Mouse (Mus musculus): ENCODE results near the gene Fer1l4. TPM values are rescaled to one million over a fixed set of nuclear protein-coding genes. Genes with fewer than 3 reads are reported as not detected.
A peak's percentile ranks its signal among the peaks of the same experiment; 100 is the strongest.

Gene Fer1l4
- polyA plus RNA-seq, 1 experiment from 2014 or later, result 0.03 TPM

DNA sequence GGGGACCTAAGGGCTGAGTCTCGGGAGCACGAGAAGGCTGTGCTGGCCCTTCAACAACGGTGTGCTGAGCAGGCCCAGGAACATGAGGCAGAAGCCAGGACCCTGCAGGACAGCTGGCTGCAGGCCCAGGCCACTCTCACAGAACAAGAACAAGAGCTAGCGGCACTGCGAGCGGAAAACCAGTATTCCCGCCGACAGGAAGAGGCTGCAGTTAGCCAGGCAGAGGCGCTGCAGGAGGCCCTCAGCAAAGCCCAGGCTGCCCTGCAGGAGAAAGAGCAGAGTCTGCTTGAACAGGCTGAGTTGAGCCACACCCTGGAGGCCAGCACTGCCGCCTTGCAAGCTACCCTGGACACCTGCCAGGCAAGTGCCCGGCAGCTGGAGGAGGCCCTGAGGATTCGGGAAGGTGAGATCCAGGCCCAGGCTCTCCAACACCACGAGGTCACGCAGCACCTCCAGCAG is 60.9 kb downstream of the Fer1l4 start:
- H3K36me3 ChIP-seq, result peaks cover 66% of the 10 kb centered on the region
- no peaks in the 10 kb centered on the region for H3K4me1 ChIP-seq (replicated peaks)
- H3K9ac ChIP-seq, result no peak overlapping the region
- ATAC-seq, result peak; percentile 92
- H3K27me3 ChIP-seq (replicated peaks), result no peaks in the 10 kb centered on the region
- 80% methylated on average over 14 of the region's 14 CpGs for WGBS
- no peak overlapping the region for H3K4me2 ChIP-seq (replicated peaks)
- H3K9me3 ChIP-seq, result no peaks in the 10 kb centered on the region
- H3K27ac ChIP-seq, result peak overlapping the region; percentile 58; the same call in 1 of the 2 replicates
- no peak overlapping the region for H3K4me3 ChIP-seq (replicated peaks)

DNA sequence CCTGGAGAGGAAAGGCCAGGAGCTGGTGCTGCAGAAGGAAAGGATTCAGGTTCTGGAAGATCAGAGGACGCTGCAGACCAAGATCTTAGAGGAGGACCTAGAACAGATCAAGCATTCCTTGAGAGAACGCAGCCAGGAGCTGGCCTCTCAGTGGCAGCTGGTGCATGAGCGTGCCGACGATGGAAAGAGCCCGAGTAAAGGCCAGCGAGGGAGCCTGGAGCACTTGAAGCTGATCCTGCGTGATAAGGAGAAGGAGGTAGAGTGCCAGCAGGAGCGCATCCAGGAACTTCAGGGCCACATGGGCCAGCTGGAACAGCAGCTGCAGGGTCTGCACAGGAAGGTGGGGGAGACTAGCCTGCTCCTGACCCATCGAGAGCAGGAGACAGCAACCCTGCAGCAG is 61.6 kb downstream of the Fer1l4 start:
- H3K4me2 ChIP-seq (replicated peaks), result no peak overlapping the region
- no peaks in the 10 kb centered on the region for H3K27me3 ChIP-seq (replicated peaks)
- WGBS, result 92% methylated on average over 10 of the region's 10 CpGs
- no peaks in the 10 kb centered on the region for H3K9me3 ChIP-seq
- no peak overlapping the region for H3K4me3 ChIP-seq (replicated peaks)
- H3K36me3 ChIP-seq, result peaks cover 58% of the 10 kb centered on the region
- H3K9ac ChIP-seq, result no peak overlapping the region
- ATAC-seq, result no peak
- no peaks in the 10 kb centered on the region for H3K4me1 ChIP-seq (replicated peaks)
- H3K27ac ChIP-seq, result 0 out of 2 replicates have a peak overlapping the region, but pooled peaks have one; percentile 58

GRCm38 (mm10) chr2:155989085-155989484 is 63.7 kb downstream of the Fer1l4 start:
- 49% methylated on average over 4 of the region's 4 CpGs for WGBS
- H3K27ac ChIP-seq, result no peak overlapping the region

DNA sequence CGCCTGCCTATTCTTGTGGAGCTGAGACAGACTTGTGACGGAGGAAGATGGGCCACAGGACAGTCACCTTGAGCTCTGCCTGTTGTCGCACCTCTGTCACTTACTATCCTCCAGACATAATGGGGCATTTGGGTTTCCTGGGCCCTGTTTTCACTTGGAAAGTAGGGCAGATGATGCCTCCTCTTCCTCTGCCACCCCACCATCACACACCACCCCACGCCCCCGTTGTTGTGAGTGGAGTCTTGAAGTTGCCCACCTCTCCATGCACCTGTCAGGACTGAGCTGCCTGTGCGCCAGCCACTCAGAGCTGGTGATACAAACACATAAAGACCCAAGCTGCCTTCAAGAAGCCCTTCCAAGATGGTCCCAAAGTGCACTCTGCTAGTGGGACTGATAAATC is 65.6 kb downstream of the Fer1l4 start:
- WGBS, result 93% methylated on average over 6 of the region's 6 CpGs
- peaks cover 48% of the 10 kb centered on the region for H3K36me3 ChIP-seq
- ATAC-seq, result no peak
- H3K9me3 ChIP-seq, result no peaks in the 10 kb centered on the region
- H3K27ac ChIP-seq, result no peak overlapping the region
- H3K4me3 ChIP-seq (replicated peaks), result no peak overlapping the region
- H3K4me2 ChIP-seq (replicated peaks), result no peak overlapping the region
- H3K4me1 ChIP-seq (replicated peaks), result no peaks in the 10 kb centered on the region
- no peaks in the 10 kb centered on the region for H3K27me3 ChIP-seq (replicated peaks)
- H3K9ac ChIP-seq, result no peak overlapping the region

More at GRCm38 (mm10) chr2:155989085-155989484, 63.7 kb downstream of the Fer1l4 start:
- Histone ChIP-seq H3K4me3 (replicated peaks) (no peak overlapping the region), H3K36me3 (peaks cover 51% of the 10 kb centered on the region), H3K4me2 (replicated peaks) (no peak overlapping the region), H3K4me1 (replicated peaks) (no peaks in the 10 kb centered on the region), H3K27me3 (replicated peaks) (no peaks in the 10 kb centered on the region), H3K9ac (no peak overlapping the region), H3K9me3 (no peaks in the 10 kb centered on the region)
- ATAC-seq, result peak; percentile 64

DNA sequence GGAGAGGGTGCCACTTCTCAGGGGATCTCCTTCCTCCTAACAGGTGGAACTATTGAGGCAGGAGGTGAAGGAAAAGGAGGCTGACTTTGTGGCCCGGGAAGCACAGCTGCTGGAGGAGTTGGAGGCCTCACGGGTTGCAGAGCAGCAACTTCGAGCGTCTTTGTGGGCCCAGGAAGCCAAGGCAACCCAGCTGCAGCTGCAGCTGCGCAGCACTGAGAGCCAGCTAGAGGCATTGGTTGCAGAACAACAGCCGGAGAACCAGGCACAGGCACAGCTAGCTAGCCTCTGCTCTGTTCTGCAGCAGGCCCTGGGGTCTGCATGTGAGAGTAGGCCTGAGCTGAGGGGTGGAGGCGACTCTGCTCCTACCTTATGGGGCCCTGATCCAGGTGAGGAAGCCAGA is 67.0 kb downstream of the Fer1l4 start:
- Histone ChIP-seq H3K27me3 (replicated peaks) (no peaks in the 10 kb centered on the region), H3K9me3 (no peaks in the 10 kb centered on the region), H3K36me3 (peaks cover 45% of the 10 kb centered on the region), H3K9ac (no peak overlapping the region), H3K4me3 (replicated peaks) (no peak overlapping the region), H3K4me1 (replicated peaks) (no peaks in the 10 kb centered on the region), H3K4me2 (replicated peaks) (no peak overlapping the region), H3K27ac (no peak overlapping the region)
- ATAC-seq, result no peak
- 95% methylated on average over 7 of the region's 7 CpGs for WGBS

DNA sequence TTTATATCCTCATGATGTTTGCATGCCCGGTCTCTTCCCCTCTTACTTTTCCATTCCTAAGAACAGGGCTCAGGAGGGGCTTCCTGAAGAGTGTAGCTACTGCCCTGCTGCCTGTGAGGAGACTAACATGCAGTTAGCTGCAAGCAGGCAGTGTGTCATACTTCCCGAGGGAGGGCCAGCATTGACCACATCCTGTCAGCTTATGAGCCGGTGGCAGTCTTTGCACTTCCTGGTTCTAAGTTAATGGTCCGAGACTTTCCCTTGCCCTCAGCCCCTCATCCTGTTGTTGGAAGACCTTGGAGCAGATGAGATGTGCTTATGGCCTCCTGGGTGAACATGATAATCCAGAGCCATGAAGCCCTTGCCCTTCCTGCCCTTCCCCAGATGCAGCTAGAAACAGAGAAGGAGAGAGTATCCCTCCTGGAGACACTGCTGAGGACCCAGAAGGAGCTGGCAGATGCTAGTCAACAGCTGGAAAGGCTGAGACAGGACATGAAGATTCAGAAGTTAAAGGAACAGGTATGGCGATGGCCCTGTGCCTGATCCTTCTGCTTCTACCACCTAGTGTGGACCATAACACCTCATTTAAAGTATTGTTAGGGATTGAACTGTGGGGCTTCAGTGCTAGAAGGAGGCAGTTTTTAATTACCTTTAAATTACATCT is 73.3 kb downstream of the Fer1l4 start:
- H3K4me2 ChIP-seq (replicated peaks), result no peak overlapping the region
- H3K9me3 ChIP-seq, result no peaks in the 10 kb centered on the region
- H3K4me3 ChIP-seq (replicated peaks), result no peak overlapping the region
- no peaks in the 10 kb centered on the region for H3K27me3 ChIP-seq (replicated peaks)
- no peak overlapping the region for H3K27ac ChIP-seq
- H3K9ac ChIP-seq, result no peak overlapping the region
- 79% methylated on average over 5 of the region's 5 CpGs for WGBS
- ATAC-seq, result no peak
- peaks cover 51% of the 10 kb centered on the region for H3K36me3 ChIP-seq
- no peaks in the 10 kb centered on the region for H3K4me1 ChIP-seq (replicated peaks)

DNA sequence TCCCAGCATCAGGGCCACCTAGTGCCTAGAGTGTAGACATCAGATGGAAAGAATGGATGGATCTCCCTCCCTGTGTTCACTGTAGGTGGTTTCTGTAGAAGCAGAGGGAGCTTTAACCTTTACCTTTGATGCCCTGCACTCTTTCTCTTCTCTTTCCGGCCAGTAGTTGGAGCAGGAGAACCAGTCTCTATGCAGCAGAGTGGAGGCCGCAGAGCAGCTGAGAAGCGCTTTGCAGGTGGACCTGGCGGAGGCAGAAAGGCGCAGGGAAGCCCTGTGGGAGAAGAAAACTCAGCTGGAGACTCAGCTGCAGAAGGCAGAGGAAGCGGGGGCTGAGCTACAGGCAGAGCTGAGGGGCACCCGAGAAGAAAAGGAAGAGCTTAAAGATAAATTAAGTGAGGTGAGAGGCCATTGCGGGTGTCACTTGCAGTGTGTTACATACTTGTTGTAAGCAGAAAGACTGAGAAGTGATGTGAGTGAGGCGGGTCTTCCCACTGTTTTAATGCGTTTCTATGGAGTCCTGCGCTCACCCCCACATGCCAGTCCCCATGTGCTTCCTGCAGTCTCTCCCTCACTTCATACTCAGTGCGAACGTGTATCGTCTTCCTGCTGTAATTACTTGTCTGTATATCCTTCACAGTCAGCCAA is 78.5 kb downstream of the Fer1l4 start:
- no peak overlapping the region for H3K27ac ChIP-seq
- ATAC-seq, result no peak
- peaks cover 54% of the 10 kb centered on the region for H3K36me3 ChIP-seq
- WGBS, result 83% methylated on average over 14 of the region's 14 CpGs
- H3K9ac ChIP-seq, result no peak overlapping the region
- H3K9me3 ChIP-seq, result no peaks in the 10 kb centered on the region
- no peak overlapping the region for H3K4me3 ChIP-seq (replicated peaks)
- H3K4me2 ChIP-seq (replicated peaks), result no peak overlapping the region
- no peaks in the 10 kb centered on the region for H3K4me1 ChIP-seq (replicated peaks)
- H3K27me3 ChIP-seq (replicated peaks), result no peaks in the 10 kb centered on the region

DNA sequence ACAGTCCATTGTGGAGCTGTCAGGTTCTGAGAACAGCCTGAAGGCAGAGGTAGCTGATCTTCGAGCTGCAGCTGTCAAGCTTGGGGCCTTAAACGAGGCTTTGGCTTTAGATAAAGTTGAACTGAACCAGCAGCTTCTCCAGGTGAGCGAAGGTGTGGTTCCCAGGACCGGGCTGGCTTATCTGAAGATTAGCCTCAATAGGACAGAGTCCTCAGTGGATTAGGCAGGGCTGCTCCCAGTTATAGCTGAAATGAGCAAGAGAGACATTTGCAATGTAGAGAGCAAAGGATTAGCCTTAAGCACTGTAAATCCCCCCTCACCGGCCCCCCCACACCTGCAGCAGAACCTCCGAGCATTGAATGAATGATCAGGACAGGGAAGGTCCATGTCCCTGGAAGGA is 79.4 kb downstream of the Fer1l4 start:
- no peaks in the 10 kb centered on the region for H3K27me3 ChIP-seq (replicated peaks)
- peaks cover 56% of the 10 kb centered on the region for H3K36me3 ChIP-seq
- no peak overlapping the region for H3K4me2 ChIP-seq (replicated peaks)
- no peak overlapping the region for H3K9ac ChIP-seq
- H3K27ac ChIP-seq, result no peak overlapping the region
- H3K4me1 ChIP-seq (replicated peaks), result no peaks in the 10 kb centered on the region
- H3K4me3 ChIP-seq (replicated peaks), result no peak overlapping the region
- 67% methylated on average over 6 of the region's 6 CpGs for WGBS
- peak; percentile 84 for ATAC-seq
- no peaks in the 10 kb centered on the region for H3K9me3 ChIP-seq

Other genes starting within 250 kb of the Fer1l4 start
- 22.0 and 24.1 TPM in 2 replicates for gene BC029722, start 233.5 kb downstream of the Fer1l4 start, polyA plus RNA-seq (2015; fragmentation: Nextera tagmentation; extraction: Ambion mirVana)
- gene Eif6, start 226.0 kb downstream of the Fer1l4 start, polyA plus RNA-seq (2015; fragmentation: Nextera tagmentation; extraction: Ambion mirVana), result 263 and 265 TPM in 2 replicates
- 0.30 and 0.53 TPM in 2 replicates for gene Fam83c, start 218.1 kb downstream of the Fer1l4 start, polyA plus RNA-seq (2015; fragmentation: Nextera tagmentation; extraction: Ambion mirVana)
- gene Uqcc1, start 122.6 kb downstream of the Fer1l4 start, polyA plus RNA-seq (2015; fragmentation: Nextera tagmentation; extraction: Ambion mirVana), result 83.7 and 88.7 TPM in 2 replicates
- not detected in 2 replicates for gene Gm15557, start 112.2 kb downstream of the Fer1l4 start, polyA plus RNA-seq (2015; fragmentation: Nextera tagmentation; extraction: Ambion mirVana)
- gene Gdf5, start 107.6 kb downstream of the Fer1l4 start, polyA plus RNA-seq (2015; fragmentation: Nextera tagmentation; extraction: Ambion mirVana), result 1.2 TPM in 2 replicates
- gene Cep250, start 96.5 kb downstream of the Fer1l4 start, polyA plus RNA-seq (2015; fragmentation: Nextera tagmentation; extraction: Ambion mirVana), result 17.0 and 18.1 TPM in 2 replicates
- gene 6430550D23Rik, start 45.0 kb downstream of the Fer1l4 start, polyA plus RNA-seq (2015; fragmentation: Nextera tagmentation; extraction: Ambion mirVana), result 0.99 and 1.2 TPM in 2 replicates
- gene Ergic3, start 44.9 kb downstream of the Fer1l4 start, polyA plus RNA-seq (2015; fragmentation: Nextera tagmentation; extraction: Ambion mirVana), result 209 and 252 TPM in 2 replicates
- 2.8 and 2.9 TPM in 2 replicates for gene Spag4, start 12.2 kb upstream of the Fer1l4 start, polyA plus RNA-seq (2015; fragmentation: Nextera tagmentation; extraction: Ambion mirVana)
- gene Cpne1, start 59.0 kb upstream of the Fer1l4 start, polyA plus RNA-seq (2015; fragmentation: Nextera tagmentation; extraction: Ambion mirVana), result 48.0 and 48.9 TPM in 2 replicates
- gene Rbm12, start 59.0 kb upstream of the Fer1l4 start, polyA plus RNA-seq (2015; fragmentation: Nextera tagmentation; extraction: Ambion mirVana), result 17.8 and 25.8 TPM in 2 replicates
- 11.8 and 15.7 TPM in 2 replicates for gene Gm28036, start 74.1 kb upstream of the Fer1l4 start, polyA plus RNA-seq (2015; fragmentation: Nextera tagmentation; extraction: Ambion mirVana)
- gene Romo1, start 91.1 kb upstream of the Fer1l4 start, polyA plus RNA-seq (2015; fragmentation: Nextera tagmentation; extraction: Ambion mirVana), result 363 and 370 TPM in 2 replicates
- gene Nfs1, start 91.2 kb upstream of the Fer1l4 start, polyA plus RNA-seq (2015; fragmentation: Nextera tagmentation; extraction: Ambion mirVana), result 62.3 and 63.0 TPM in 2 replicates
- gene Rbm39, start 127.3 kb upstream of the Fer1l4 start, polyA plus RNA-seq (2015; fragmentation: Nextera tagmentation; extraction: Ambion mirVana), result 486 and 571 TPM in 2 replicates
- gene Phf20, start 143.5 kb upstream of the Fer1l4 start, polyA plus RNA-seq (2015; fragmentation: Nextera tagmentation; extraction: Ambion mirVana), result 56.8 and 72.4 TPM in 2 replicates

Measured in intestine, embryonic 15.5 days (tissue).